Mouse (Mus musculus) thymus, adult 2 months (tissue): ENCODE measurements around the gene Zfp128.

Source experiments
- CTCF ChIP-seq: fragments of 200-500 bp; IDR thresholded peaks from 2 replicates; pipeline ENCODE4 v1.5.1; 2012; ENCODE audit warnings: mild to moderate bottlenecking, control low read depth, low read length, moderate library complexity, borderline replicate concordance; ENCODE audit not compliant: control insufficient read depth, poor library complexity, insufficient read depth; ENCODE audit errors: extremely low read depth
- POLR2A ChIP-seq: fragments of 200-500 bp; IDR thresholded peaks from 2 replicates; pipeline ENCODE4 v1.6.1; 2012; ENCODE audit warnings: mild to moderate bottlenecking, low read length, control low read depth, moderate library complexity; ENCODE audit not compliant: control insufficient read depth, poor library complexity, insufficient read depth; ENCODE audit errors: extremely low read depth

GRCm38 (mm10) chr7:12922729-12923128 is 41.8 kb downstream of the Zfp128 start:
- TF ChIP-seq CTCF (no peak), POLR2A (no peak)
